Mouse (Mus musculus) embryonic stem cell, embryonic (primary cell): ENCODE data around the gene Htr6.

Source experiments
- CTCF ChIA-PET, 4 experiments: fragments of 300-600 bp in 2 of 4; fragments of 350-600 bp in 2 of 4; sonication (Branson Sonifier 250); formaldehyde crosslinking; loops; one replicate each; lab custom pipeline; 2022; ENCODE audit warnings: inconsistent platforms in 2 of 4; lab: Charles Lee
- POLR2A ChIA-PET, 4 experiments: fragments of 300-600 bp in 2 of 4; fragments of 350-600 bp in 2 of 4; sonication (Branson Sonifier 250); formaldehyde crosslinking; loops; one replicate each; lab custom pipeline; 2022; ENCODE audit warnings: antibody characterized with exemption in 4 of 4, inconsistent platforms in 1 of 4; lab: Charles Lee

The Htr6 gene

DNA sequence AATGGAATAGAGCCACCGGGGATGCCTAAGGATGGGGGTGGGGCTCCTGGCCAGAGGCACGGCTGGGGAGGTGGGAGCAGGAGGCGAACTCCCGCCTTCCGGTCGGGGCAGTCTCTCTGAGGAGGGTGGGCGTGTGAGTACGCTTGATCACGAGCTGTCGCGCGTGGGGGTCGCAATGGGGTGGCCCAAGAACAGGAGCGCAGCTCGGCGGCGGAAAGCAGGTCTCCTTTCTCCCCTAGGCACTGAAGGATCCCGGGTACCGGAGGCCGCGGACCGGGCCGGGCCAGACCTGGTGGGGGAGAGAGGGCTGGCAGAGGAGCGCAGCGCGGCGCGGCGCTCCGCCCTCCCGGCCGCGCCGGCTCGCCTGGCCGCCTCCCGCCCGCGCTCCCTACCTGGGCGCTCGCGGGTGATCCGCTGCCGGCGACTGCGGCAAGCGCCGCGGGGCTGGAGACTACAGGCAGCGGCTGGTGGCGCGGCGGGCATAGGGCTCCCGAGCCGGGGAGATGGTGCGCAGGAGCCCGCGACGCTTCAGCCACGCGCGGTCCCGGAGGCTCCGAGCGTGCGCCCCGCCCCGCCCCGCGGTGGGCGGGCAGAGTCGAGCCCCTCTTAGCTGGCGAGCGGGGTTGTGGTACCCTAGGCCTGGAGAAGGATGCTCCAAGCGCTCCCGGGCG is at the start of gene Htr6:
TSS of gene Htr6 (minus strand) at position 530 of the 671 bp plus-strand sequence.
- POLR2A ChIA-PET: interaction anchor here in 3 of 4 experiments (0.6 to 1.2 kb wide), 4 partner anchors 68 to 236 kb away, joined by 3 read pairs; partner anchors contain the start of genes Akr7a5 (in 1 of the 3) and Pqlc2 (in 1 of the 3)
- CTCF ChIA-PET: interaction anchor here in 3 of 4 experiments (0.5 to 1.2 kb wide), 8 partner anchors 27 to 1112 kb away, joined by 3 to 13 read pairs (median 4); partner anchors contain the start of genes Akr7a5 (in 1 of the 3) and Pqlc2 (in 1 of the 3)

DNA sequence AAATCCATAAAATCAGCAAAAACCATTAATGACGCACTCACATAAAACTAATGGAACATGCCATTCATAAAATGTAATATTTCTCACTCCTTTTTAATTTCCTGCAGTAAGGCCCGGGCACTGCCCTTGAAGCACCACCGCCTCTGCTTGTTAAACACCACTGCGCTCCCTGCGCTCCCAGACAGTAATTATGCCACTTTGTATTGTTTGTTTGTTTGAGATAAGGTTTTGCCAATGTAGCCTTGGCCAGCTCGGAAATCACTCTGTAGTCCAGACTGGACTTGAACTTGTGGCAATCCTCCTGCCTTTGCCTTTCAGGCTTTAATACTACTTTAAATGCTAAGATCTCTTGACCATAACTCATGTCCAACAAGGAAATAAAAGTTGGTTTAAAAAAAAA is 49.6 kb upstream of the Htr6 start:
- CTCF ChIA-PET: interaction anchor here in 1 of 4 experiments (0.6 kb wide), 1 partner anchor 469 kb away, joined by 3 read pairs; no protein-coding TSS in a partner anchor
- POLR2A ChIA-PET: no interaction called here

DNA sequence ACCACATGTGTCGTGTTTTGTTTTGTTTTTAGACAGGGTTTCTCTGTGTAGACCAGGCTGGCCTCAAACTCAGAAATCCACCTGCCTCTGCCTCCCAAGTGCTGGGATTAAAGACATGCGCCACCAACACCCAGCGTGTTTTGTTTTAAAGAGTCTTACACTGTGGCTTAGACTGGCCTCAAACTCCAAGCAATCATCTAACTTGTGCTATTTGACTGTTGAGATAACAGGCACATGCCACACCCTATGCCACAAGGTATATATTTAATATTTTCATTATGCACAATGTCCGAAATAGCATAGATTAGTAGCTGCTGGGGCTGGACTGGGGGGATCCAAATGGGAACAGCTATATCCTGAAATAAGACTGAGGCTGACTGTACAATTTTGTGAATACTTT is 47.2 kb upstream of the Htr6 start:
- ChIA-PET CTCF (interaction anchor here in 1 of 4 experiments (0.7 kb wide), 1 partner anchor 117 kb away, joined by 7 read pairs; no protein-coding TSS in a partner anchor), POLR2A (interaction anchor here in 2 of 4 experiments (1.0 to 2.7 kb wide), 4 partner anchors 8 to 189 kb away, joined by 3 to 12 read pairs (median 6); partner anchors contain the start of gene Minos1 (in 2 of the 2))

DNA sequence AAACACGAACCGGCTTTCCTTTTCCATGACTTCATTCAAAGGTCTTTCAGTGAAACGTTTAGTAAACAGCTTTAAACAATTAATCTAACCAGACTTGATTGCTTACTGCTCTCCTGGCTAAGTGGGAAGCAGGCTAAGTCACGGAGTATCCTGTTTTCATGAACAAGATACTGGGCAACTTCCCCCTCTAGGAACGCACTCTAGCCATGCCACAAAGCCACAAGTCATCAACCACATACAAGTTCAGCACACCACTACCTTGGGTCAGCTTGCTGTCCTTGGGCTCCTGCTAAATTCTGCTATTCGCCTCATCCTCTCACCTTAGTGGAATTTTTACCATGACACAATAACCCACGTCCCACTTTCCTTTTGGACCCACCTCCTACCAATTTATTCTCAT is 45.6 kb upstream of the Htr6 start:
- CTCF ChIA-PET: no interaction called here
- POLR2A ChIA-PET: interaction anchor here in 2 of 4 experiments (1.0 to 2.7 kb wide), 4 partner anchors 9 to 16 kb away, joined by 3 to 12 read pairs (median 6); partner anchors contain the start of gene Minos1 (in 2 of the 2)

DNA sequence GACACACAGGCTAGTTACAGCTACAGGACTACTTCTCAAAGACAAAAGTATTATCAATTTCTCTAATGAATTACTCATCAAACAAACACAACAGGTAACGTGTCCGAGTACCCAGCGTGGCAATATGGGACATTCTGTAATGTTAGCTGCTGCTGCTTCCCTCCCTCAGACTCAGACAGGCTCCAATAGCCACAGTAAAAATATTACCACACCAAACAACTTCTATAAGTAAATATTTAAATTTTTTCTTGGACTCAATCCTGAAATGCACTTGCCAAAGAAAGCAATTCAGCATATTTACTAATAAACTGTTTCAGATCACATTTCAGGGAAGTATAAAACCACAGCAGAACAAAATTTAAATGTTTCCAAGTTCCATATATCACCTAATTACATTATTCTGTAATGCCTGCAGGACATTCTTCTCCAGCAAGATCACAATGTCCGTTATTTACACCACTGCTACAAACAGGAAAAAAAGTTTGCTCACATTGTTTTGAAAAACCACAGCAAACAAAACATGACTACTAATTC is 45.0 kb upstream of the Htr6 start:
- CTCF ChIA-PET: no interaction called here
- POLR2A ChIA-PET: interaction anchor here in 2 of 4 experiments (1.0 to 2.7 kb wide), 4 partner anchors 9 to 12 kb away, joined by 3 to 12 read pairs (median 4); partner anchors contain the start of gene Minos1 (in 2 of the 2)

DNA sequence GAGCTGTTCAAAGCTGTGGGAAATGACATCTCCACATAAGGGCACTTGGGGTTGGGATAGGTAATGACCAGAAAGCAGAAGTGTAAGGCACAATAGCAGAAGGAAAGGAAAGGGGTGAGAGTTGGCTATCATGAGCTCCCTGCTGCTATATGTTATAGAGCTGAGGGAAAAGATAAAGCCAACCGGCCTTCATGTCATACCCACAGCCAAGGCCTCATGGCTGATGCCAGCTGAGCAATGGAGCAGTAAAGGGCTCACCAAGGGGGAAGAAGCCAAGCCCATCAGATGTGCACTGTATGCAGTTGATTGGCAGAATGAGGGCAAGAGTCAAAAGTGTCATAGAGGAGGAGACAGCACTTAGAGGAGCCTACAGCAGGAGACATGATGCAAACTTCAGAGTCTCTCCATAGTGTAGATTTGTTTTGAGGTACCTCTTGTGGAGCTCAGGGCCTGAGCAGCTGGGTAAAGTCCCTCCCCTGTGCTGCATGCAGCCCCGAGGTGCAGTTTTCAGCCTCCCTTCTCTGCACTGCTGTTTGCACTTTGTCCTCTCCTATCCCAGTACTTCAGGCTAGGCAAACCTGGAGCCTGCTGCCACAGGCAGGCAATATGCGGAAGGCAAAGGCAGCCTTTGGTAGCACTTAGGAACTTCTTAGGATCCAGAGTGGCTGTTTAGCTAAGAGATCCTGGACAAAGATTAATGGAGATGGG is 41.1 kb upstream of the Htr6 start:
- CTCF ChIA-PET: interaction anchor here (0.6 to 2.2 kb wide), 21 partner anchors 8 to 1196 kb away, joined by 3 to 9 read pairs (median 4); partner anchors contain the start of genes Akr7a5 (in 1 of the 4), Minos1 (in 1 of the 4), Nbl1 (in 1 of the 4) and Pqlc2 (in 1 of the 4)

DNA sequence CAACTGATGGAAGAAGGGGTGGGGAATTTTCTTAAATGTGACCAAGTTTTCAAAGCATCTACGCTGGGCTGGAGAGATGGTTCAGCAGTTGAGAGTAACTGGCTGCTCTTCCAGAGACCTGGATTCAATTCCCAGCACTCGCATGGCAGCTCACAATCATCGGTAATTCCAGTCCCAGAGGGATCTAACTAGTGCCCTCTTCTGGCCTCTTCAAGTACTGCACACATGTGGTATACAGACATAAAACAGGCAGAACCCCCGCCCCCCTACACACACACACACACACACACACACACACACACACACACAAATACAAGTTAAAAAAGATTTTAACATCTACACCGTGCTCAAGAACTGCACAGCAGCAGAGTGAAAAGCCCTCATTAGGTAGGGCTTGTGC is 40.4 kb upstream of the Htr6 start:
- ChIA-PET POLR2A (interaction anchor here in 3 of 4 experiments (0.6 to 3.1 kb wide), 10 partner anchors 9 to 940 kb away, joined by 3 to 17 read pairs (median 4); partner anchors contain the start of genes Akr7a5 (in 1 of the 3), Minos1 (in 1 of the 3) and Pqlc2 (in 1 of the 3)), CTCF (interaction anchor here (0.6 to 2.2 kb wide), 49 partner anchors 8 to 1749 kb away, joined by 3 to 13 read pairs (median 3); partner anchors contain the start of genes Minos1 (in 2 of the 4), Akr7a5 (in 1 of the 4), Nbl1 (in 1 of the 4) and Pqlc2 (in 1 of the 4))

More for the DNA sequence above, 41.1 kb upstream of the Htr6 start:
- POLR2A ChIA-PET: interaction anchor here in 3 of 4 experiments (0.9 to 3.1 kb wide), 10 partner anchors 10 to 940 kb away, joined by 3 to 17 read pairs (median 6); partner anchors contain the start of genes Minos1 (in 2 of the 3), Akr7a5 (in 1 of the 3) and Pqlc2 (in 1 of the 3)

DNA sequence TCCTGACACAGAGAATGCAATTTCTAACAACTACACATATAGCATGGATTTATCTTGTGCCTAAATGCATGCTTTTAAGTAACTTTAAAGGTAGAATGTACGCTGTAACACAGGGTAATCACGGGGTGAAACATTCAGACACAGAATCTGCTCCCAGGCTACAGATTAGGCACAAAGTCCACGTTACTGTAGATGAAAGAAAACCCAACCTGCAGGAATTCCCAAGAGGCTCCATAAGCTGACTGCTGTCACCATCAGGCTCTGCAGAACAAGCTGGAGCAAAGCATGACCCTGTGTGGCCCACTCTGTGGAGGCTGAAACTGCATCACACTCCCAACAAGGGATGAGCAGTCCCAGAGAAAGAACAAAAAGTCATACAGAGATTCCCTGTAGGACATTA is 37.1 kb upstream of the Htr6 start:
- POLR2A ChIA-PET: interaction anchor here in 2 of 4 experiments (1.2 to 2.8 kb wide), 3 partner anchors 10 to 86 kb away, joined by 3 to 17 read pairs (median 4); partner anchors contain the start of gene Minos1 (in 1 of the 2)
- CTCF ChIA-PET: interaction anchor here in 3 of 4 experiments (0.5 to 1.7 kb wide), 5 partner anchors 11 to 199 kb away, joined by 3 to 15 read pairs (median 4); partner anchors contain the start of gene Otud3 (in 1 of the 3)

DNA sequence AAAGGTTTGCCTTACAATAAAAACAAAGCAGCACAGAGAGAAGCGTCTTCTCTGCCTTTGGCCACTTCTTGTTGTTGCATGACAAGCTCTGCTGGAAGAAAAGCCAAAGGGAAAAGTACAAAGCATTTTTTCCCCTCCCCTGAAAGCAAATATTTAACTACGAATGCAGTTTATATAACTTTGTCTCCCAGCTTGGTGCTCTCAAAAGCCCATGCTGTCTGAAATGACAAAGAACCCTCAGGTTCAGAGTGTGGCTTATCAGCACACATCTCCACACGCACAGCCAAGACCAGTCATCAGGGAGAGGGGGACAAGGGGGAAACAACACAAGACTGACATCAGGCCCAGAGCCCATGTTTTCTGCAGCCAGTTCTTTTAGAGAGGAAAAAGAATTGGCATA is 36.1 kb upstream of the Htr6 start:
- ChIA-PET CTCF (interaction anchor here in 2 of 4 experiments (0.7 to 1.7 kb wide), 5 partner anchors 10 to 198 kb away, joined by 3 to 4 read pairs (median 3); partner anchors contain the start of gene Otud3 (in 1 of the 2)), POLR2A (interaction anchor here in 2 of 4 experiments (0.7 to 2.8 kb wide), 9 partner anchors 9 to 199 kb away, joined by 3 to 17 read pairs (median 3); partner anchors contain the start of genes Minos1 (in 2 of the 2), Akr7a5 (in 1 of the 2), Capzb (in 1 of the 2) and Pqlc2 (in 1 of the 2))

DNA sequence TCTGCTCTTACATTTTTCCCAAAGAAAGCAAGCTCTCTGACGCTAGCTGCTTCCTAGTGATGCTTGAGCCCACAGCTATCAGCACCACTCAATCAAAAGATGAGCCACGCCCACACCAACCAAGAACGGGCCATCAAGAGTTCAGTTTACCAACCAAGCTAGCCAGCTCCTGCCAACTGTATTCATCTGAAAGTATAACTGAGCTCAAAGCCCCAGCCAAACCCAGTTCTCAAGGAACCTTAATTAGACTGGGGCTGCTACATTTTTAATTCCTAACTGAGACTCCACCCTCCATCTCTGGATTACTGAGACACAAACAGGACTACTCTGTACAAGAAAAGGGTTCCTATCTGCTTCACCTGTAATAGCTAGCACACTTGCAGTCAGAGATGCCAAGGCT is 35.5 kb upstream of the Htr6 start:
- ChIA-PET CTCF (interaction anchor here in 3 of 4 experiments (0.6 to 1.7 kb wide), 4 partner anchors 10 to 147 kb away, joined by 3 to 4 read pairs (median 3); no protein-coding TSS in a partner anchor), POLR2A (interaction anchor here in 2 of 4 experiments (0.7 to 2.8 kb wide), 9 partner anchors 11 to 200 kb away, joined by 3 to 17 read pairs (median 3); partner anchors contain the start of genes Minos1 (in 2 of the 2), Akr7a5 (in 1 of the 2), Capzb (in 1 of the 2) and Pqlc2 (in 1 of the 2))

DNA sequence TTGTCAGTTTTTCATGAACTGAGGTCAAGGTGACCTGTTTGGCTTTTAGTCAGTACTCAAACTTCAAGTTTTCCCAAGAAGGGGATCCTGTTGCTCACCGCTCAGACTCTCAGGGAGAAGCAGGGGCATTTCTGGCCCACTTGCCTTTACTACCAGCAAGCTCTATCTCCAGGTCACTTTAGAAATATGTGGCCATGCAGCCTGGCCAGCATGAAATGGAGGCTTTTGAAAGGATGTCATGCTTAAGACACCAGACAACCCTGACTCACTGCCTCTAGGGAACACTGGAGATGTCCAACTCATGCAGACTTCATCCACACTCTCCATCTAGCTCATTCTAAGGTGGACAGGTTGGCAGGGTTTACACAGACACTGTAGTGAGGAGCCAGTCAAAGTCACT is 30.1 kb upstream of the Htr6 start:
- POLR2A ChIA-PET: no interaction called here
- CTCF ChIA-PET: interaction anchor here in 1 of 4 experiments (1.5 kb wide), 1 partner anchor 116 kb away, joined by 4 read pairs; no protein-coding TSS in a partner anchor

DNA sequence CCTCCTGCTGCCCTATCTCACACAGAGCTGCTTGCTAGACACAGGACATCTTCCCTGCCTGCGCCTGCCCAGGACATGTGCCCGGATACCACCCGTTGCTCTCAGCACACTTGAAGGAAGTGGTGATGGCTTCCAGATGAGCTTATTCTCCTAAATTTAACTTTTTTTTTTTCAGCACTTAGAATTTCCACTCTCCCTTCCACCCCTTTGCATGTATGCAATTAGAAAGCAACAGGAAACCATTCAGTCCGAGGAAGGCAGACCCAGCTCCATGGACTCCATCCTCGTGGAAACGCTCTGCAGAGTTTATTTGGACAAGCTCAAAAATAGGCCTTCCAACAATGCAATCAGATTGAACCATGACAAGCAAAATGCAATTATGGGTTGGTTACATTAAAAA is 26.2 kb upstream of the Htr6 start:
- ChIA-PET CTCF (interaction anchor here (0.6 to 1.4 kb wide), 9 partner anchors 8 to 235 kb away, joined by 3 to 4 read pairs (median 3); partner anchors contain the start of gene Nbl1 (in 1 of the 4)), POLR2A (interaction anchor here in 3 of 4 experiments (0.7 to 3.6 kb wide), 10 partner anchors 9 to 160 kb away, joined by 3 to 19 read pairs (median 4); partner anchors contain the start of genes Nbl1 (in 2 of the 3) and Minos1 (in 1 of the 3))

DNA sequence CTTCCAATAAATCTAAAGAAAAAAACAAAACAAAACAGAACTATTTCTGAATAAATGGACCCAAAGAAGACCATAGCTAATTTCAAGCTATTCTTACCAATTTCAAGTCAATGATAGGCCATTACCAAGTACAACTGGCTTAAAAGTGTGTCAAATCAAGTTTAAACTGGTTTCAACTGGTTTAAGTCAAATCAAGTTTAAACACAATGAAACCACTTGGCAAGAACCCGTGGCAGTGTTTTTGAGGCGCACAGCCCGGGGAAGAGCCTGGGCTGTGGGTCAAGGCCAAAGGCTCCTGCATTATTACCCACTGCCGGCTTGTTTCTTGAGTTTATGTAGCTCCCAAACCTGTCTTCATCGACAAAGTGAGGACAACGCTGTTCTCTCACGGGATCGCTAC is 25.0 kb upstream of the Htr6 start:
- ChIA-PET POLR2A (interaction anchor here in 3 of 4 experiments (0.9 to 3.6 kb wide), 10 partner anchors 8 to 151 kb away, joined by 3 to 19 read pairs (median 4); partner anchors contain the start of genes Nbl1 (in 2 of the 3) and Minos1 (in 1 of the 3)), CTCF (interaction anchor here in 3 of 4 experiments (0.9 to 1.4 kb wide), 4 partner anchors 8 to 230 kb away, joined by 3 to 4 read pairs (median 4); partner anchors contain the start of gene Nbl1 (in 1 of the 3))

DNA sequence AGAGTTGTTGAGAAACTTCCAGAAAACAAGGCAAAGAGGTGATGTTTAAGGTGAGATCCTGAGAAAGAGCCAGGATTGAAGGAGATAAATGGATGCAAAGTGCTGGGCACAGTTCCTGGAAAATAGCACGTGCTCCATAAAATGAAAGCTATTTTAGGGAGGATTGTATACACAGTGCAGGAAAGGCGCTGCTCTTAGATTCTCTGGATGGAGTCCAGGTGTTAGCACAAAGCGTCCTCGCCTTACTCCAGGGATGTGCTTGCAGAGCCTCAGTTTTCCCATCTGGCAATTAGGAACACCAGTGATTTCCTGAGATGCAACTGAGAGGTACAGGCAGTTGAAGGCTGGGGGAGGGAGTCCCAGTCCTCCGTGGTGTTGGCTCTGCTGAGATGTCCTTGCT is 20.8 kb upstream of the Htr6 start:
- ChIA-PET POLR2A (no interaction called here), CTCF (no interaction called here)

DNA sequence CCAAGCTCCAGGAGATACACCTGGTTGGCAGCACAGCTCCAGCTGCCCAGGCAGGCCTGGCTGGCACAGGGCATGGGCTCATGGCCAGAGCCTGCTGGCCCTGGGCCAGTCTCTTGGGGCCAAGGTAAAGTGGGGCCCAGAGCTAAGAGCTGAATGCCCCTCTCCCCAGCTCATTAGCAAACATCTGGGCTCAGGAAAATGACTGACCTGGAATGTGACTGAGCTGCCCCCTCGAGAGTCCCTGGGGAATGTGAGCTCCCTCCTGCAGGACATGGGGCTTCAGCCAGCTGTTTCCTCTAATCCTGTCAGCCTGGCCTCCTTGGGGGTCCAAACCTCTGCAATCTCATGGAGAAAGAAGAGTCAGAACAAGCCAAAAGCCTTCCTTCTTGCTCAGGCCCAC is 20.0 kb upstream of the Htr6 start:
- ChIA-PET CTCF (interaction anchor here in 2 of 4 experiments (0.8 to 1.1 kb wide), 3 partner anchors 20 to 215 kb away, joined by 3 to 4 read pairs (median 3); partner anchors contain the start of genes Akr7a5 (in 1 of the 2) and Pqlc2 (in 1 of the 2)), POLR2A (interaction anchor here in 1 of 4 experiments (1.6 kb wide), 1 partner anchor 21 kb away, joined by 7 read pairs; no protein-coding TSS in a partner anchor)

DNA sequence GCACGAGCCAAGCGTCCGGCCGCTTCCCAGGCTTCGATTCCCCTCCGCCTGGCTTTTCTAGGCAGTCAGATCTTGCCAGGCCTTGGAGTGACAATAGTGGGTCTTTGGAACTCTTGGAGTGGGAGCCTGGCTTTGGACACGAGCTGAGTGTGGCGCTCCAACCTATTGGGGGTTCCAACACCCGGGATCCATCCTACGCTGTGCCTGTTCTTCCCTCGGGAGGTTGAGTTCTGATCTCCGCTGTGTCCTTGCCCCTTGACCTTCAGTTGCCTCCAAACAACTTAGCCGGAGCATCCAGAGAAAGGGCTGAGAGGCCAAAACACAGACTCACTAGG is 17.8 kb upstream of the Htr6 start:
- POLR2A ChIA-PET: interaction anchor here in 3 of 4 experiments (0.7 to 3.3 kb wide), 7 partner anchors 8 to 765 kb away, joined by 3 to 19 read pairs (median 4); partner anchors contain the start of gene Minos1 (in 1 of the 3)
- CTCF ChIA-PET: interaction anchor here in 3 of 4 experiments (0.6 to 2.7 kb wide), 8 partner anchors 8 to 1105 kb away, joined by 3 to 9 read pairs (median 4); no protein-coding TSS in a partner anchor
